Mouse (Mus musculus): ENCODE results near the gene Tmed2. TPM values are rescaled to one million over a fixed set of nuclear protein-coding genes. Genes with fewer than 3 reads are reported as not detected.
A peak's percentile ranks its signal among the peaks of the same experiment; 100 is the strongest.
"Not testable (repeated sequence)": the region's sequence is repeated elsewhere in the genome, so short reads cannot be mapped to it uniquely, and the experiment has no call there.

Tmed2 gene
- total RNA-seq, 4 experiments from 2014 or later = 100 to 117 (median 109) TPM

DNA sequence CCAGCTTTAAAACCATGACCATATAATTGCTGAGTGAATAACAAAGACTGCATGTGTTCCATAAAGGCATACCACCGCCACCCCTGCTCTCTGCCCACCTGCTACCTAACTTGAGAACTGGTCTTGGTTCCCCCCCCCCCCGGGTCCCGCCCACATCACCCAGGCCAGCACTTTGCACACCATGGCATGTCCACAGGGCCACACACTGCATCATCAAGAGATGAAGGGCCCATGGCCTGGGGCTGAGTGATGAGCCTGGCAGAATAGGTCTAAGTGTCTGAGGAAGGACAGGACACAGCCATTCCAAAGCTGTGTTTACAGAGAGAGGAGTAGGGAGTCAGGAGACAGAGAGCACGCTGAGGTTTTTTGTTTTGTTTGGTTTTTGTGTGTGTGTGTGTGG is 12.1 kb upstream of the Tmed2 start:
- DNase-seq (ENCODE audit: low spot score in 2 of 2) = no peak

DNA sequence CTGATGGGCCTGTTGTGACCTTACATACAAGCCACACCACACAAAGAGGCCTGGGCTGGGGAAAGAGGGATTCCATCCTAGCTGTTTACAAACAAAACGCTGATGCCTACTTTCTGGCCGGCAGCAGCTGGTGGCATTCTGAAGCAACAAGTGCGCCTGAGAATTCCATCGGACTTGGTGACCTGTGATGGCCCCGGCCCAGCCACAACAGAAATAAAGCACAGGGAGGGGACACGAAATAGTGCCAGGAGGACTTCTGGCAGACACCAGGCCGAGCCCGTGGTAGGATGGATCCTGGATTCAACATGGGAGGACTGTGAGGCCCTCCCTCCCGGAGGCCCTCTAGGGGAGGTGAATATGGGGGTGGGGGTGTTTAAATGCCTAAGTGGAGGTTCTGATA is 11.7 kb upstream of the Tmed2 start:
- no peak for DNase-seq (ENCODE audit: low spot score in 2 of 2)

GRCm38 (mm10) chr5:124529191-124529651 is 11.3 kb upstream of the Tmed2 start:
- DNase-seq (ENCODE audit: low spot score in 2 of 2) = no peak

- no peak for DNase-seq (ENCODE audit: low spot score in 2 of 2)
These were observed 10.8 kb upstream of the Tmed2 start for GRCm38 (mm10) chr5:124529697-124530096.

DNA sequence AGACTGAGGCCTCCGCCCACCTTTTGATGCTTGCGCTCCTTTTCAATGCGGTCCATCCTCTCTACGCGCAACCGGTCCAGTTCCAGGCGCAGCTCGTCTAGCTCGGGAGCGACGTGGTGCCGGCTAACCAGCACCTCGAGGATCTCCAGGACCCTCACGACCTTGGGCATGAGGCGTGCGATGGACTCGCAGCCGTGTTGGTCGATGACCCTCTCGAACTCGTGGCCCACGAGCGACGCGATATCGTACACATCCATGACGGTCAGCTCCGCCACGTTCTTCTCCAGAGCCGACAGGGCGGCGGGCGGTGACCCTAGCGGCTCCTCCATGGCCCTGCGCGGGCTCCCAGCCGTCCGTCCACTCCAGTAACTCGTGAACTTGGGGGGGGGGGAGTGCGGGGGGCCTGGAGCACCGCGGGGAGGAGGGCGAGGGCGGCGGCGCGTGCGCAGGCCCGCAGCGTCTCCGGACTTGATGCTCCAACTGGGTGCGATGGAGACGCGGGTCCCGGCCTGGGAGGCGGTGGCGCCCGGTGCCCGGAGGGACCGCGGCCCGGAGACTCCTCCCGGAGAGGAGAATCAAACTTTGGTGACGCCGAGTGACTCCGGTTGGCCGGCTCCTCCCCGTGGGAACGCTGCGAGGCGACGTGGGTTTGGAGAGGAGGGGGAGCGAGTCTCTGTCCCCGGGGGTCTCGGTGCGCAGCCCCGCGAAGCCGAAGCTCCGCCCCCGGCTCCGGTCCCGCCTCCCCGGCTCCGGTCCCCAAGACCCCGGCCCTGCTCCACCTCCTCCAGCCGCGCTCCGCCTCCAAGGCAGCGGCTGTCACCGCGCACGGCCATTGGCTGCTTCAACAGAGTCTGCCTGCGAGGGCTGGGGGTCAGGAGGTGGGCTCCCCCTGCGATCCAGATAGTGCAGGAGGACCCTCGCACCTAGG is 9.6 kb upstream of the Tmed2 start, which contains the start of gene Rilpl1:
TSS of gene Rilpl1 (minus strand) at position 737 of the 928 bp plus-strand sequence.
- DNase-seq (ENCODE audit: low spot score in 2 of 2) = peak; percentile 68 to 71

GRCm38 (mm10) chr5:124531583-124531930 is 8.9 kb upstream of the Tmed2 start:
- DNase-seq (ENCODE audit: low spot score in 2 of 2) = no peak

GRCm38 (mm10) chr5:124532451-124532850 is 8.0 kb upstream of the Tmed2 start:
- no peak for DNase-seq (ENCODE audit: low spot score in 2 of 2)

- no peak for DNase-seq (ENCODE audit: low spot score in 2 of 2)
These were observed 5.5 kb upstream of the Tmed2 start for GRCm38 (mm10) chr5:124535016-124535415.

- DNase-seq (ENCODE audit: low spot score in 2 of 2) = peak in 1 of 2 experiments; percentile 30
These were observed 3.7 kb upstream of the Tmed2 start for GRCm38 (mm10) chr5:124536776-124537175.

DNA sequence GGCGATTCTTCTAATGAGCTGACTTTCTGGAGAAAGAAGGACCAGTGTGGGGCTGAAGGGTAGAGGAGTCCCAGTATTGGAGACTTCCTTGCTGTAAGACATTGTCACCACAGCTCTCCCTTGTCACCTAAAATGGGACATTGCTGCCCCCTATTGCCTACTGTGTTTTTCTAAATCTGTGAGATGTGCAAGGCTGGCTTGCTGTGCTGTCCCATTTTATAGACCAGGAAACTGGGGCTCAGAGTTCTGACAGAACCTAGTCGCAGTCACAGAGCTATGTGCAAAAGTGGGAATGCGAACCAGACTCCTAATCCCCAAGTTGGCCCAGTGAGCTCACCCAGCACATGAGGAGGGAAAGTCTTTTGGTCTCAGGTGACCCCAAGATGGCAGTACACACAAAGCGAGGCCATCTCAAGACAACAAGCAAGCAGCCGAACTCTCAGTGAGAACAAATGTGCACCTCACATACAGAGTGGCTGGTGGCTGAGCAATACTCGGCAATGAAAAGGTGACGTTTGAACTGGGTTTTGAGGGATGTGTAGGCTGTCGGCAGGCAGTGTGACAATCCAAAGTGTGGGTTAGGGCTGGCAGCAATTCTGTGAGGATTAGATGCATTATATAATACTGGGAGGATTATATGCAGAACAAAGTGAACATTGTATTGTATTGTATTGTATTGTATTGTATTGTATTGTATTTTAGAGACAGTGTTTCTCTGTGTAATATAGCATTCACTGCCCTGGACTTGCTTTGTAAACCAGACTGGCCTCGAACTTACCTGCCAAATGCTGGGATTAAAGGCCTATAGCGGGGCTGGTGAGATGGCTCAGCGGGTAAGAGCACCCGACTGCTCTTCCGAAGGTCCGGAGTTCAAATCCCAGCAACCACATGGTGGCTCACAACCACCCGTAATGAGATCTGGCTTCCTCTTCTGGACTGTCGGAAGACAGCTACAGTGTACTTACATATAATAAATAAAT is 1.4 kb upstream of the Tmed2 start:
- peak in 1 of 2 experiments; percentile 67 for DNase-seq (ENCODE audit: low spot score in 2 of 2)

- no peak for DNase-seq (ENCODE audit: low spot score in 2 of 2)
These were observed 590 bp upstream of the Tmed2 start for GRCm38 (mm10) chr5:124539905-124540304.

DNA sequence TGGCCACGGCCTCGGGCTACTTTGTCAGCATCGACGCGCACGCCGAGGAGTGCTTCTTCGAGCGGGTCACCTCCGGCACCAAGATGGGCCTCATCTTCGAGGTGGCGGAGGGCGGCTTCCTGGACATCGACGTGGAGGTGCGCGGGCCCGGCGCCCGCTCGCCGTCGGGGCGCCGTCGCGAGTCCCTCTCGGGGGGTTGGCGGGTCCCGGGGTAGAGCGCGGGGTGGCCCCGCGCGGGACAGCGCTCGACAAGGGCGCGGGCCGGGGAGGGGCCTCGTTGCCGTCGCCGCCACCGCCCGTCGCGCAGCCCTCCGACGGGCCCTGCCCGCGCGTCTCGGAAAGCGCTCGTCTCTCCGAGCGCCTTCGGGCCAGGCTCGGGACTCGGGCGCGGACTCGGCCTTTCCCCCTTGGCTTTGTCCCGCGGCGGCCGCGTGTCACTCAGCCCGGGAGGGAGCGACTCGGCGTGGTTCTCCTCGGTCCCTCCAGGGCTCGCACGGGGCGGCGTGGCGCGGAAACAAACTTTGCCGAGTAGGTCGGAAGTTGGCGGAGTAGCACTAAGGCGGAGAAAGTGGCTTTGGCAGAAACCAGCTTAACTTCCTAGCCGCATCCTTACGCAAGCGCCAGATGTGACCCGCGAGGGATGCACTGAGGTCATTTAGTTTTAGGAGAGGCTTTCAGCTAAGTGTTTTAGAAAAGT is 558 bp downstream of the Tmed2 start:
- peak in 1 of 2 experiments; percentile 35 for DNase-seq (ENCODE audit: low spot score in 2 of 2)

DNA sequence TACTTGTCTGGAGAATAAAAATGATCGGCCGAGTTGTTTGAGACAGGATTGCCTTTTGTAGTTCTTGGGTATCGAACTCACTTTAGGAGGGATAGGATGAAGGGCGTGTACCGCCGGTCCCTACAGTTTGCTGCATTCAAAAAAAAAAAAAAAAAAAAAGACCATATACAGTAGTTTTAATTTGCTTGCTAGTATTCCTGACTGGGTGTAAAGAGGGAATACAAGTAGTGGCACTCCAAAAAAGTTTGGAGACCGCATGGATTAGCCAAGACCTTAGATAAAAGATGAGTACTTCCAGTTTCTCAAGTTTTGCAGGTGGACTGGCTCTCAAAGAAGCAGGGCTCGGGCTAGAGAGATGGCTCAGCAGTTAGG is 1.1 kb downstream of the Tmed2 start:
- no peak for DNase-seq (ENCODE audit: low spot score in 2 of 2)

DNA sequence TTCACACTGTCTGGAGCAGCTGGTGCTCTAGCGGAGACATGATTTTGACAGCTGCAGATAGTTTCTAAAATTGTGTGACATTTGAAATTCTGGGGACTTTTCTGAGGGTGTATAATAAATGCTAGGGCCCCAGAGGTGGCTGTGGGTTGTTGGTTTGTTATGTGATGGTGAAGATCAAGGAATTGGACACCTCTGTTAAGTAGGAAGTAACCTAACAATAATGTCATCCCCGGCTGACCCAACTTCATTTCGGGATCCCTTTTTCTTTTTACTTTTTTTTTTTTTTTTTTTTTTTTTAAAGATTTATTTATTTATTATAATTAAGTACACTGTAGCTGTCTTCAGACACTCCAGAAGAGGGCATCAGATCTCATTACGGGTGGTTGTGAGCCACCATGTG is 10.2 kb downstream of the Tmed2 start:
- DNase-seq (ENCODE audit: low spot score in 2 of 2) = not testable (repeated sequence)

DNA sequence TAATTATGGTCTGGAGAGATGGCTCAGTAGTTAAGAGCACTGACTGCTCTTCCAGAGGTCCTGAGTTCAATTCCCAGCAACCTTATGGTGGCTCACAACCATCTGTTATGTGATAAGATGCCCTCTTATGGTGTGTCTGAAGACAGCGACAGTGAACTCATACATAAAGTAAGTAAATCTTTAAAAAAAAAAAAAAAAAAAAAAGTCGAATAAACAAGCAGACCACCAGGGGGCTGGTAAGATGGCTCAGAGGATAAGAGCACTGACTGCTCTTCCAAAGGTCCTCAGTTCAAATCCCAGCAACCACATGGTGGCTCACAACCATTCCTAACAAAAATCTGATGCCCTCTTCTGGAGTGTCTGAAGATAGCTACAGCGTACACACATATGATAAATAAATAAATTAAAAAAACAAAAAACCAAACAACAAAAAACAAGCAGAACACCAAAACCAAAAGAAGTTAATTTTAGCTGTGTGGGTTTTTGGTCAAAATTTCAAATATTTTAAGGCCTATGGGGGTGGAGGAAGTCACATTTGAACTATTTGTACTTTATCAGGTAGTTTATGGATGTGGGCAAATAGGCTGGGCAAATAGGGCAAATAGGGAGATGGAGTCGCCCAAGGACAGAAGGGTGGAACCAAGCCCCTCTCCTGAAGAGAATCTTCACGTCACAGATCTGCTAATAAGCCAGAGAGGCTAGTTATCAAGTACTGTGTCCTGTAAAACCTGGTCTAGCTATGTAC is 11.0 kb downstream of the Tmed2 start:
- not testable (repeated sequence) for DNase-seq (ENCODE audit: low spot score in 2 of 2)

DNA sequence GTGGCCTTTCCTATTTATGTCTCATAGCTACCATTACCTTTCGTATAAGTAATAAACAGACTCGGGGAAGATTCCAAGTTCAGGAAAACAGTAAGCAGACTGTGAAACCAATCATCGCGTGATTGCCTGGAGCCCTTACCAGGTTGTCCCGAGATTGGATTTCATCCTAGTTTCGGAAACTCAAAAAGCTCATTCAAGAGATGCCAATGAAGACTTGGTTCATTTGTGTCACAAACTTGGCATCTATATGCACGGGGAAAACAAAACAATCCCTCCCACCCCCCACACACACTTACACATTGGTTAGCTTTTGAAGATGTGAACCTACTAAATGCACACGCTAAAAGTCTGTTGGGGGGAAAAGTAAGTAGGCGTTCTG is 11.6 kb downstream of the Tmed2 start:
- no peak for DNase-seq (ENCODE audit: low spot score in 2 of 2)

DNA sequence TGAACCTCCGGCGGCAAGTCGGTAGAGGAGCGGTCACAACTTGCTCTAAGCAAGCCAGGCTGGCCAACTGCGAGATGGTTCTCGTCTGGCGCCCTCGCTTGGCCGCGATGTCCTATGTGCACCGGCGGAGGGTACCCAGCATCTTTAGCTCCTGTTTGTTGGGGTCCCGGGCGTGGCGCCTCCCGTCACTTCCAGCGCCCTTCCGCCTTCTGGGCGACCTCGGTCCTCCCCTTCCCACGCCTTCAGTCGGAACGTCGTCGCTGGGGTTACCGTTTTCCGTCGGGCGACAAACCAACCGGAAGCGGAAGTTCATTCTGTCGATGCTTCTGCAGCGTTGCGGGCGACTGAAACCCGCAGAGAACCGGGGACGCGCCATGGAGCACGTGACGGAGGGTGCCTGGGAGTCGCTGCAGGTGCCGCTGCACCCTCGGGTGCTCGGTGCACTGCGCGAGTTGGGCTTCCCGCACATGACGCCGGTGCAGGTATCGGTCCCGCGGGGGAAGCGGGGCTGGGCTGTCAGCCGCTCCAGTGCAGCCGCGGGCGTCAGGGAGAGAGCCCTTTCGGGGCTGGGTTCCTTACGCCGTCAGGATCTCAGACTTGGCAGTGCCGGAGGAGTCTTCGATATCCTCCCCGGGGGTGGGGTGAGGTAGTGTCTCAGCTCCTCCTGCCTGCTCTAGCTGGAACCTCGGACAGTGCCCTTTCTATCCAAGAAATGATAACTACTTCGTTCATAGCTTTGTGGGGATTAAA is 12.2 kb downstream of the Tmed2 start, which contains the start of gene Ddx55:
TSS of gene Ddx55 (plus strand) at position 307 of the 750 bp plus-strand sequence.
- peak; percentile 87 for DNase-seq (ENCODE audit: low spot score in 2 of 2)

DNA sequence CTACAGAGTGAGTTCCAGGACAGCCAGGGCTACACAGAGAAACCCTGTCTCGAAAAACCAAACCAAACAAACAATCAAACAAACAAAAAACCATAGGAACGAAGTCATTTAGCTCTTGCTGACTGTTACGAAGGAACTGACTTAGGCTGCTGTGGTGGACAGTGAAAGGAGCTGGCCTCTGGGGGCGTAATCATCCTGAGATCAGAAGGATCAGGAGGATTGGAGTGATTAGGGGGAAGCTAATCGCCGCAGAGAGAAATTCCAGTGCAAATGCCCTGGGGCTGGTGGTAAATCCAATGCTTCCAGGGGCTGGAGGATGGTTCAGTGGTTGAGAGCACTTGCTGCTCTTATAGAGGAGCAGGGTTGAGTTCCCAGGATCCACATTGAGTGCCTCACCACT is 13.1 kb downstream of the Tmed2 start:
- DNase-seq (ENCODE audit: low spot score in 2 of 2) = no peak

DNA sequence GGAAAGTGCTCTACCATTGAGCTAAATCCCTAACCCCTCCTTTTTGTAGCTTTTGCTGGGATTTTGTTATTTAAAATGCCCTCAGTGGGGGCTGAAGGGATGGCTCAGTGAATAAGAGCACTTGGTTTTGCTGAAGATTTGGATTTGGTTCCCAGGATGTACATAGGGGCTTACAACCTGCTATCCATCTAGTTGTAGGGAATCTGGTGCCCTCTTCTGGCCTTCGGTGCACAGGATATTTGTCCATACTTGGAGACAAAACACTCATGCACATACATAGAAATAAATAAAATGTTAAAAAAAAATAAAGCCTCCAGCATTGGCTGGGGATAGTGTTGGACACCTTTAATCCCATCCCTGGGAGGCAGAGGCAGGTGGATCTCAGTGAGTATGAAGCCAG is 14.7 kb downstream of the Tmed2 start:
- no peak for DNase-seq (ENCODE audit: low spot score in 2 of 2)

- DNase-seq (ENCODE audit: low spot score in 2 of 2) = peak; percentile 78 to 79
These were observed 30.6 kb downstream of the Tmed2 start for GRCm38 (mm10) chr5:124571068-124571467.
